Mouse (Mus musculus) megakaryocyte, embryonic 14.5 days (primary cell): ENCODE results near the gene Mslnl.

ENCODE experiments used
- FLI1 ChIP-seq: IDR thresholded peaks from 2 replicates; pipeline ENCODE4 v1.6.1; 2012; ENCODE audit warnings: low read length, inconsistent platforms, mixed read lengths
- GATA1 ChIP-seq: IDR thresholded peaks from 3 replicates; pipeline ENCODE4 v1.6.1; 2012; ENCODE audit warnings: mixed read lengths, low read length, inconsistent platforms, borderline replicate concordance

DNA sequence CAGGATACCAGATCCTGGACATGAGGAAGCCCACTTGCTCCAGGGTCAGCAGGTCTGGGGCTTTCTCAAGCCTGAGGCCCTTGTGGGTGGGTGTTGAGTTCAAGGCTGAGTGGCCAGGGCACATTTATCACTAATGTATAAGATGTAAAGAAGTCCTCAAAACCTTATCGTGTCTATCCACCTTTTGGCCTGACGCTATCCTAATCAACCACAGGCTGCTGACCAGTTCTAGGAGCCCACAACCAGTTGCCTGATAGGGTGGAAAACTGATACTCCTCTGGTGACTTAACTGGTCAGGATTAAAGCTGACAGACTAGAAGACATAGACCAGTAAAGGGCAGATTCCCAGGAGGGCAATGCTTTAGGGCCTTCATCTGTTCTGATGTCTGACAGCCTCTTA lies 25.8 kb upstream of the Mslnl start:
- no peak for TF ChIP-seq GATA1
- no peak for TF ChIP-seq FLI1
